Mouse (Mus musculus) forebrain, embryonic 15.5 days (tissue): ENCODE results near the gene Cnot4. TPM values are rescaled to one million over a fixed set of nuclear protein-coding genes. Genes with fewer than 3 reads are reported as not detected.

ENCODE experiments used
- ATAC-seq: fragments of 200-750 bp; cut with Nextera tagmentation; replicated peaks from 2 replicates; pipeline ENCODE4 v1.8.0; 2017; ENCODE audit warnings: mild to moderate bottlenecking, moderate TSS enrichment, moderate library complexity
- H3K27ac ChIP-seq: fragments of 300-500 bp; sonication (generic); replicated peaks from 2 replicates; pipeline ENCODE4 v1.5.1; 2015; ENCODE audit warnings: mild to moderate bottlenecking, inconsistent platforms
- H3K27me3 ChIP-seq: fragments of 300-500 bp; sonication (generic); 2 replicates; pipeline ENCODE4 v1.6.1; 2015; ENCODE audit warnings: inconsistent platforms
- H3K36me3 ChIP-seq: fragments of 300-500 bp; sonication (generic); 2 replicates; pipeline ENCODE4 v1.6.1; 2015; ENCODE audit warnings: mild to moderate bottlenecking, inconsistent platforms
- H3K4me1 ChIP-seq: fragments of 300-500 bp; sonication (generic); 2 replicates; pipeline ENCODE4 v1.6.1; 2015; ENCODE audit warnings: inconsistent platforms
- H3K4me2 ChIP-seq: fragments of 300-500 bp; sonication (generic); replicated peaks from 2 replicates; pipeline ENCODE4 v1.6.1; 2015; ENCODE audit warnings: mild to moderate bottlenecking, inconsistent platforms
- H3K4me3 ChIP-seq: fragments of 300-500 bp; sonication (generic); 2 replicates; pipeline ENCODE4 v1.5.1; 2015; ENCODE audit warnings: mild to moderate bottlenecking, inconsistent platforms
- H3K9ac ChIP-seq: fragments of 300-500 bp; sonication (generic); replicated peaks from 2 replicates; pipeline ENCODE4 v1.6.1; 2015; ENCODE audit warnings: mild to moderate bottlenecking, inconsistent platforms
- H3K9me3 ChIP-seq: fragments of 300-500 bp; sonication (generic); 2 replicates; pipeline ENCODE4 v1.6.1; 2016; ENCODE audit warnings: inconsistent platforms
- WGBS: fragments of 180-500 bp; shearing (Covaris S2); methylation state at CpG from one replicate; pipeline ENCODE4 v1.1.7; 2015; ENCODE audit warnings: mixed read lengths; 5-methylcytosine and 5-hydroxymethylcytosine counted together
- polyA plus RNA-seq: library from polyadenylated mRNA; unstranded; fragments of >200 nt; fragmentation: Nextera tagmentation; extraction: Ambion mirVana; gene quantifications from 2 replicates; pipeline ENCODE4 v1.2.1, GENCODE M21; 2015

The Cnot4 gene
- polyA plus RNA-seq, 1 experiment from 2014 or later, result 37.8 TPM

- Histone ChIP-seq H3K9ac (no peak within 1 kb of the TSS), H3K36me3 (no peaks in the 10 kb centered on the region), H3K4me2 (peak within 1 kb of the TSS; percentile 33), H3K9me3 (no peaks in the 10 kb centered on the region), H3K4me1 (peaks cover 7% of the 10 kb centered on the region), H3K27me3 (no peaks in the 10 kb centered on the region), H3K4me3 (0 out of 2 replicates have a peak within 1 kb of the TSS, but pooled peaks have one; percentile 5), H3K27ac (no peak within 1 kb of the TSS)
- ATAC-seq, result 0 out of 2 replicates have a peak, but pooled peaks have one; percentile 41
- WGBS, result 6% methylated on average over 20 of the region's 20 CpGs
Observed at GRCm38 (mm10) chr6:34988081-34988761, 145.3 kb downstream of the Cnot4 start, which contains the start of gene Slc23a4. Gene Slc23a4, minus strand, starts transcription at chr6:34988404.

- 90% methylated on average over 12 of the region's 12 CpGs for WGBS
- H3K4me2 ChIP-seq, result no peak overlapping the region
Observed at GRCm38 (mm10) chr6:34987085-34987645, 146.4 kb downstream of the Cnot4 start.

DNA sequence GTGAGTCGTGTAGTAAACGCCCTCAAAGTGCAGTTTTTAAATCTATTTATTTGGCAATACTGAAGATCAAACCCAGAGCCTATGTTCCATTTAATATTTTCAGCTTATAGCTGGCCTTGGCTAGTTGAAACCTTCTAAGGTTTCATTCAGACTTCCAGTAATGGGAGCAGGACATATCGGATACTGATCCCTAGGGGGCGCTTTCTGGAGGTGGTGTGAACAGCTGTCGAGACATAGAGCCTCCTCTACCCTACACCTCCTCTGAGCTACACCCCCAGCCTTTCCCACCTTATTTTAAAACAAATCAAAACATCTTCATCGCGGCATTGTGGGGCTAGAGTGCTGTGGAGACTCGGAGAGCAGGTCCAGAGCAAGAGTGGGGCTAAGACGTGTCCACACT is 152.9 kb downstream of the Cnot4 start:
- 72% methylated on average over 9 of the region's 9 CpGs for WGBS
- no peak overlapping the region for H3K27ac ChIP-seq

More at GRCm38 (mm10) chr6:34987085-34987645, 146.4 kb downstream of the Cnot4 start:
- H3K27ac ChIP-seq, result no peak overlapping the region
- H3K36me3 ChIP-seq, result no peaks in the 10 kb centered on the region
- H3K9me3 ChIP-seq, result no peaks in the 10 kb centered on the region
- H3K4me1 ChIP-seq, result peaks cover 7% of the 10 kb centered on the region
- H3K9ac ChIP-seq, result no peak overlapping the region
- no peak overlapping the region for H3K4me3 ChIP-seq
- H3K27me3 ChIP-seq, result no peaks in the 10 kb centered on the region
- no peak for ATAC-seq

GRCm38 (mm10) chr6:34979291-34979690 is 154.2 kb downstream of the Cnot4 start:
- Histone ChIP-seq H3K4me3 (no peak overlapping the region), H3K9ac (no peak overlapping the region), H3K27ac (no peak overlapping the region), H3K9me3 (no peaks in the 10 kb centered on the region), H3K4me1 (no peaks in the 10 kb centered on the region), H3K4me2 (no peak overlapping the region), H3K36me3 (no peaks in the 10 kb centered on the region), H3K27me3 (no peaks in the 10 kb centered on the region)
- 88% methylated on average over 3 of the region's 3 CpGs for WGBS
- no peak for ATAC-seq

More for the DNA sequence above, 152.9 kb downstream of the Cnot4 start:
- Histone ChIP-seq H3K9me3 (no peaks in the 10 kb centered on the region), H3K4me1 (no peaks in the 10 kb centered on the region), H3K9ac (no peak overlapping the region), H3K4me3 (no peak overlapping the region), H3K27me3 (no peaks in the 10 kb centered on the region), H3K36me3 (no peaks in the 10 kb centered on the region), H3K4me2 (no peak overlapping the region)
- no peak for ATAC-seq

Other genes starting within 250 kb of the Cnot4 start
- gene Wdr91, start 222.8 kb downstream of the Cnot4 start, polyA plus RNA-seq, result 11.2 and 12.4 TPM in 2 replicates
- not detected in 2 replicates for gene Stra8, start 213.6 kb downstream of the Cnot4 start, polyA plus RNA-seq
- gene Slc23a4, start 145.3 kb downstream of the Cnot4 start, polyA plus RNA-seq, result 0.42 and 0.48 TPM in 2 replicates
- gene Nup205, start 43.7 kb upstream of the Cnot4 start, polyA plus RNA-seq, result 31.1 and 31.8 TPM in 2 replicates
- gene Slc13a4, start 174.4 kb upstream of the Cnot4 start, polyA plus RNA-seq, result 3.1 and 3.7 TPM in 2 replicates
- gene Fam180a, start 192.4 kb upstream of the Cnot4 start, polyA plus RNA-seq, result 0.34 and 0.56 TPM in 2 replicates